Mouse (Mus musculus) frontal cortex, postnatal 10 days (tissue): ENCODE data around the gene Id4.

ENCODE experiments used
- DNase-seq, 2 experiments: peaks; one replicate each; pipeline ENCODE4 v3.0.0; 2022; ENCODE audit warnings: low spot score in 2 of 2, mixed read lengths in 1 of 2

Gene Id4

GRCm38 (mm10) chr13:48260690-48261278 is at the start of gene Id4:
Gene Id4 (plus strand): TSS chr13:48261228.
- DNase-seq, result peak; percentile 90 to 93

DNA sequence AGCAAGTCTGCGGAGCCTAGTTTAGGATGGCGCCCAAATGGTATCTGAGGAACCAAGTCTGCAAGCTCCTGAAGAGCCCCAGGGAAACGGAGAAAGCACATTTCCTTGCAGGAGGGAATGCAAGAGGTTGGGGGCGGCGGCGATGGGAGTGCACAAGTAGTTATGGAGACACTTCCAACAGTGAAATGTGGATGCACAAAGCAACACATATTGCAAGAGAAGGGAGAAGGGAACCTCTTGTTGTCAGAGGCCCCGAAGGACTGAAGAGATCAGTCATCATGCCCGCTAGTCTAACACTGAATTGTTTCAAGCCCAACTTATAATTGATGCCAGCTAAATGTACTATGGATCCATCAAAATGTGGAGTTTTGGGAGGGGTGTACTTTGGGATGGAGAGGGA is 33.9 kb upstream of the Id4 start:
- DNase-seq, result peak in 1 of 2 experiments; percentile 18

- peak; percentile 92 to 93 for DNase-seq
Measured at GRCm38 (mm10) chr13:48227712-48228111, 33.3 kb upstream of the Id4 start.

- DNase-seq, result no peak
Measured at GRCm38 (mm10) chr13:48228114-48228513, 32.9 kb upstream of the Id4 start.

DNA sequence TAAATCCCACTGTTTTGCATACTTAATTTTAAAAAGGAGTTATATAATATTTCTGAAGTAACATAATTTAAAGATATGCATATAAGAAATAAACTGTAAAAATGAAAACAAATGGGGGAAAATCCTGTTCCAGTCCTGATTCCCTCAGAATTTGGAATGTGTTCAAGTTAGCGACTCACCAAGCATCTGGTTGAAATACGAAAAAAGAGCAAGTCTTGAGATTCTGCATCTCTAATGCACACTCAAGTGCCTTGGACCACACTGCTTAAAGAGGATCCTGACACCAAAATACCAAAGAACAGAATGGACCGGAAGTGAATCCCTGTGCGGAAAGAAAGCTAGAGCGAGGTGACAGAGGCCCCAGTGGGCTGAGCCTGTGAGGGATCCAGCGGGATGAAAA is 30.0 kb upstream of the Id4 start:
- DNase-seq, result no peak

DNA sequence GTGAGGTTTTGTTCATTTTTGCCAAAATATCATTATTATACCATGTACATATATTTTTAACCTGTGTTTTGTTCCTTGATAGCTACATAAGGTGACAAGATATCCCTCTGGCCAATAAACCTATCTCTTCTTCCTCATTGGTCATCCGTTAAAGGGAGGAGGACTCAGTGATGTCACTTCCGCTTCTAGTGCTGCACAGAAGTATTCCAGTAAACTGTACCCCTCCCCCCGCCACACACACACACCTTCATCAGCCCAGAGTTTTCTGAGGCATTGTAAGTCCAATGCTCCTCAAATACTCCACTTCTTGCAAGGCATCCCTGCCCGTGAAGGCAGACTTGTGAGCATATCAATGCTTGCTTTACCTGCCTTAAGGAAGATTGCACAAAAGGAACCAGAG is 24.6 kb upstream of the Id4 start:
- DNase-seq, result no peak

DNA sequence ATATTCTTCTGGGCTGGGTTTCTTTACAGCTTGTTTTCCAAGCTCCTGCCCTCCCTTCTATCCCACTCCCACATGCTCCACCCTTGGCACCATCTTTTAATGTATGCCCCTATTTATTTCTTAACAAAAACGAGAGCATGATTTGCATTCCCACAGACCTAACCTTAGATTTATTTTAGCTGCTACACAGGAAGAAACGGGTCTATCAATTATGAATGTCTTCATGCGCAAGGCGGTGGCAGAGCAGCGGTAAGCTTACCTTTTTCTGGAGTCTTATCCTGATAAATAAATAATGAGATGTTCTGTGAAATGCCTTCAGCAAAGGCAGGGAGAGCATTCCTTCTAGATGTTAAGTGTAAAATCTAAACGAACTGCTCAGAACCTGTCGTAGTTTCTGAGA is 24.2 kb upstream of the Id4 start:
- no peak for DNase-seq

GRCm38 (mm10) chr13:48237516-48237915 is 23.5 kb upstream of the Id4 start:
- no peak for DNase-seq

- no peak for DNase-seq
Measured at GRCm38 (mm10) chr13:48245235-48246012, 15.6 kb upstream of the Id4 start.

DNA sequence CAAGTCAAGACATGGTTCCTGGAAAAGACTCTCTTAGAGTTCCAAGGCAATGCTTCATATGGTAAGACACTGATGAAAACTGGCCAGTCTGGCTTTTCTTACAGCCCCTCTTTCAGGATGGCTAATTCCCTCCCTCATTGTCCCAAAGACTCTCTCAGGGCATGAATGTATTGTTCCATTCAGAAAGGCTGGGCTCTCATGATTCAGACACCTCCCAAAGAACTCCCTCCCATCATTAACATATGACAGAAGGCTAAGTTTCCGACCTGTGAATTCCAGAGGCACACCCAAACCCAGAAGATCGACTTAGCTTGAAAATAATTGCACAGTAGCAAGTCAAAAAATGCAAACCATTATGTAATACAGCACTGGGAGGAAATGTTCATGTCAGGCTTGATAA is 8.5 kb upstream of the Id4 start:
- DNase-seq, result no peak

- no peak for DNase-seq
Measured at GRCm38 (mm10) chr13:48255026-48255425, 6.0 kb upstream of the Id4 start.

DNA sequence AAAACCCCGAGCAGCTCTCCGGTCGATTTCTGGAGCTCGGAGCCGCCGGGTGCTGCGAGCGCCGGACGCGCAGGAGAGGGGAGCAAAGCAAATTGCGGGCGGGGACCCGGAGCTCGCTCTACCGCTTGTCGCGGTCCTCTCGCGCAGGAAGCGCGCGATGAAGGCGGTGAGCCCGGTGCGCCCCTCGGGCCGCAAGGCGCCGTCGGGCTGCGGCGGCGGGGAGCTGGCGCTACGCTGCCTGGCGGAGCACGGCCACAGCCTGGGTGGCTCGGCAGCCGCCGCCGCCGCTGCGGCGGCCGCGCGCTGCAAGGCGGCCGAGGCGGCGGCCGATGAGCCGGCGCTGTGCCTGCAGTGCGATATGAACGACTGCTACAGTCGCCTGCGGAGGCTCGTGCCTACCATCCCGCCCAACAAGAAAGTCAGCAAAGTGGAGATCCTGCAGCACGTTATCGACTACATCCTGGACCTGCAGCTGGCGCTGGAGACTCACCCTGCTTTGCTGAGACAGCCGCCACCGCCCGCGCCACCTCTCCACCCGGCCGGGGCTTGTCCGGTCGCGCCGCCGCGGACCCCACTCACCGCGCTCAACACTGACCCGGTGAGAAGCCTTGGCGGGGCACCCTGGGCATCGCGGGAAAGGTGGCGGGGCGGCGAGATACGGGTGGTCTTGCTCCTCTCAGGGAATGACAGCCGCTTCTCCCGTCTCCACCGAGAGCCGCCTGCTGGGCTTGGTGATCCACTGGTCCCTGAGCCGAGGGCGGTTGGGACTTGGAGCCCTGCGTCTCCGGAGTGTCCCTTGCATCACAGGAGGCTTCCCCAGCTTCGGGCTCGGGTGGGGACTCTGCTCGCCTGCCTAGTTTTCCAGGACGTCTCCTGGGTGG is 553 bp downstream of the Id4 start:
- peak; percentile 10 to 54 for DNase-seq

DNA sequence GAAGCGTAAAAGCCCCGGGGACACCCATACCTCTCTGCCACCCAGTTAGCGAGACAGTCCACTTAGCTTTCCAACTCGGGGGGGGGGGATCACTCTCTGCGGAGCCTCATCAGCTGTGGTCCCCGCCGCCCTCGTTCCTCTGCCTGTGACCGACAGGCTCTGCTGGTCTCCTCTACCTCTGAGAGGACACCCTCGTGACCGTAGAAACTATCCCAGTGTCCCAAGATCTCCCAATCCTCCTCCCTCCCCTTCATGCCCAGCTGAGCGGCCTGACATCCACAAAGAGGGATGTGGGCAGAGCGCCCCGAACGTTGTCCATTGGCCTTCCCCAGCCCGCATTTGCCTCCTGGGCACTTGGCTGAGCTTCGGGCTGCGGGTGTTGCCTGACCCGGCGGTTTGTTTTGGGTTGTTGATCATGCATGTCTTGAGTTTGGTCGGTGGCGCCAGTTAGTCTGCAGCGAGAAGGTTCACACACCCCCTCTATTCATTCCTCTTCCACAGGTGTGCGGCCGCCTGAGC is 1.5 kb downstream of the Id4 start:
- peak in 1 of 2 experiments; percentile 20 for DNase-seq

- DNase-seq, result no peak
Measured at GRCm38 (mm10) chr13:48265029-48265428, 4.0 kb downstream of the Id4 start.

DNA sequence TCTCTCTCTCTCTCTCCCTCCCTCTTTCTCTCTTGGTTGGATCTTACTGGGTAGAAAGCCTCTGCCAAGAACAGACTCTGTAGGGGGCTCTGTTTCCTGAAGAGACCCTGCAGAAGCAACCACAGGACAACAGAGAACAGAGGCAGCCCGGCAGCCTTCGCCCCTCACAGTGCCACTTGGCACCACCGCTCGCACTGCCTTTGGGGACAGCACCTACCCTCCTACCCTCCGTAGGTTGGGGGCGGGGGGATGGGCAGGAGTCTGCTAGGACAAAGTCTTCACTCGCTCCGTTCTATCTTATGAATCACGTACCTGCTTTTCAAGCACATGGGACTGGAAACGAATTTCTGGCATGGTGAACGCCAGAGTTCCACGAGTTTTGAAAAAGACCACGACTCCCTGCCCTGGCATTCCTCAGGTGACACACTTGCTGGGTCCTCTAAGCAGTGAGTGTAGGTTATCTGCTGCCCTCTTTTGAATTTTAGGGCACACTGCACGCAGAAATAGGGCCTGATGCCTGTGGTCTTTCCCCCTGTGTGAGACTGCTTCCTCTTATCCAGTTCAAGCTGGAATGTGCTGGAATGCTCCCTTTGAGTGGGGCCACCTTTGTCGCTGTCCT is 12.5 kb downstream of the Id4 start:
- DNase-seq, result peak; percentile 11 to 54

GRCm38 (mm10) chr13:48274107-48274506 is 13.1 kb downstream of the Id4 start:
- no peak for DNase-seq

GRCm38 (mm10) chr13:48276981-48277380 is 16.0 kb downstream of the Id4 start:
- DNase-seq, result no peak

DNA sequence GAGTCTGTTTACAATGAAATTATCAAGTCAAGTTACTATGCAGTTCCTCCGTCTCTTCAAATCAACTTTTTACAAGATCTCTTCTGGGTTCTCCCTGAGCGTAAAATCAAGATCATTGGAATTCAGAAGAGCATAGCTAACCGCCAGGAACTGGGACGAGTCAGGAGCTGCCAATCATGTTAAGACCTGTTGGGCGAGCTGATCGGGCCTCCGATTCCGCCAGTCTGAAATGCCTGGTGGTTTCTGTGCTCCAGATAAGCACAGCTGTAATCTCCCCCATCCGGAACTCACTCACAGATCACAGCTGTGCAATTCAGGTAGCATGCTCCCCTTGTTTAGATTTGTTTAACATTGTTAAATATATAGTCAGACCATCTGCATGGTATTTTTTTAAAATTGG is 23.4 kb downstream of the Id4 start:
- DNase-seq, result no peak

- DNase-seq, result no peak
Measured at GRCm38 (mm10) chr13:48284918-48285693, 24.1 kb downstream of the Id4 start.

DNA sequence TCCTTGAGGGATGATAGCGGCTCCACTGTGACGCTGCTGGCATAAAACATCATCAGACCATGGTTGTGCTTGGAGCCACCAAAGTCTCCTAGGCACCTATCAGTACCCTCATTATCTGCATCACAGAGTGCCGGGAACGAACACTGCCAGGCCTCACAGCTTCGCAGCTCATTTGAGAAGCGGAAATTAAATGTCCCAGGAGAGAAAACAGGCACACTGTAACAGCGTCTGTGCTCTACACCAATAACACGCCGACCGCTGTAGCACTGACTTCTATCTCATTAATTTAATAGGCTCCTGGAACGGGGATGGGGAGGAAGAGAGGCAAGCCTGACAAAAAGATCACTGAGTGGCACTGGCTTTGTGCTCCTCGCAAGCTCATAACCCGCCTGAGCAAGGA is 29.4 kb downstream of the Id4 start:
- no peak for DNase-seq

DNA sequence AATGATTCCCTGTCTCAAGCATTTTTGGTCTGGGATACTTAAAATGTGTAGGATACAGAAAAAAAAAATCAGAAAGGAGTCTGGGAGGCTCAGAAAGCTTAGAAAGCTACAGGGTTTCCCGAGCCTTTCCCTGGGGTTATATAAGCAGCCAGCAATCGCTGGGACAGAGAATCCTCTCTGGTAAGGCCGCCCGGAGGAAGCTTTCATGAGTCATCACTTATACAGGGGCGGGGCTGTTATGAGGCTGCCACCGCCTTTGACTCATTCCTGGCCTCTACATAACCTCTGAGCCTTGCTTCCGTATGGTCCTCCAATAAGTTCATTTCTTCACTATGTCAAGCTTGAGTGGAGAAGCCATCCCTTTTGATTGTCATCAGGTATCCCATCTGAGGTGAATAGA is 53.5 kb downstream of the Id4 start:
- no peak for DNase-seq
